13 mouse cellular contexts compared by ENCODE assay signal in the genomic region with DNA sequence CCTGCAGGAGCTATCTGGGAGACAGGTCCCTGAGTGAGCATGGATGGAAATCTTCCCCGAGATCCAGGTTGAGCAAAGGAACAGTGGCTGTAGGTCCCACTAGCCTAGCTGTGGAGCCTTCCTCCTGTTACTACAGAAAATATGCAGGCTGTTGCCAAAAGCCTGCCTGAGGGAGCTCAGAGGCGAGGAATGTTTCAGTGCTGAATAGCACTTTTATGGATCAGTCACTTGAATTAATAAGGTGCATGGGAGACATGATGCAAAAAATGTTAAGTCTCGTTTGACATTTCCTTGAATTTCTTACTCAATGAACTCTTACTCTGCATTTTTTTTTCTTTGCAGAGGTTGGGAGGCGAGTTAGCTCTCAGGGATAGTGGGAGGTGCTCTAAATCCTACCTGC.
"Had no signal": no experiment of that assay in that cellular context is flagged by ENCODE, and none has a peak within 500 bp of the region (broad histone marks: within the 10 kb centered on the region; RNA-seq: fewer than 3 reads in every experiment).

No protein-coding gene starts in this region.

- H3K4me1 ChIP-seq: lung, embryonic 15.5 days; midbrain, embryonic 12.5 days; neural tube, embryonic 13.5 days; stomach, embryonic 15.5 days had no signal

- H3K4me3 ChIP-seq: lung, embryonic 15.5 days; midbrain, embryonic 12.5 days; neural tube, embryonic 13.5 days; stomach, embryonic 15.5 days had no signal

- H3K27me3 ChIP-seq: lung, embryonic 15.5 days; midbrain, embryonic 12.5 days; neural tube, embryonic 13.5 days; stomach, embryonic 15.5 days had no signal

- H3K27ac ChIP-seq: liver, embryonic 14.5 days; lung, embryonic 15.5 days; midbrain, embryonic 12.5 days; neural tube, embryonic 13.5 days; stomach, embryonic 15.5 days had no signal

- ATAC-seq: intestine, embryonic 16.5 days; midbrain, embryonic 16.5 days had no signal

- H3K9ac ChIP-seq: liver, embryonic 14.5 days; lung, embryonic 15.5 days; midbrain, embryonic 12.5 days; neural tube, embryonic 13.5 days; stomach, embryonic 15.5 days had no signal

- H3K4me2 ChIP-seq: lung, embryonic 15.5 days; midbrain, embryonic 12.5 days; neural tube, embryonic 13.5 days; stomach, embryonic 15.5 days had no signal

- H3K9me3 ChIP-seq: lung, embryonic 15.5 days; midbrain, embryonic 12.5 days; neural tube, embryonic 13.5 days; stomach, embryonic 15.5 days had no signal

- DNase-seq: kidney, adult 9 months; kidney, postnatal 25 days; layer of hippocampus, adult 9-11 months; right cerebral cortex, postnatal 14 days; thymus, adult 2 months; thymus, postnatal 25 days had no signal

- H3K36me3 ChIP-seq: lung, embryonic 15.5 days; midbrain, embryonic 12.5 days; neural tube, embryonic 13.5 days; stomach, embryonic 15.5 days had no signal
